Mouse (Mus musculus) intestine, embryonic 14.5 days (tissue): ENCODE measurements around the gene Dapp1. TPM values are rescaled to one million over a fixed set of nuclear protein-coding genes. Genes with fewer than 3 reads are reported as not detected.

Experiments
- ATAC-seq: fragments of 200-750 bp; cut with Nextera tagmentation; replicated peaks from 2 replicates; pipeline ENCODE4 v1.8.0; 2017; ENCODE audit warnings: low read depth, moderate number of reproducible peaks, moderate TSS enrichment, moderate library complexity; ENCODE audit not compliant: low FRiP score, low TSS enrichment
- DNase-seq: peaks from one replicate; pipeline ENCODE4 v3.0.0-alpha.2; 2018; ENCODE audit warnings: low spot score
- H3K27ac ChIP-seq: fragments of 300-500 bp; sonication (generic); 2 replicates; pipeline ENCODE4 v1.5.1; 2014; ENCODE audit warnings: low read depth, mild to moderate bottlenecking, control low read depth
- H3K27me3 ChIP-seq: fragments of 300-500 bp; sonication (generic); replicated peaks from 2 replicates; pipeline ENCODE4 v1.6.1; 2014; ENCODE audit warnings: low read length, control low read depth; ENCODE audit not compliant: control insufficient read depth, insufficient read depth
- H3K36me3 ChIP-seq: fragments of 300-500 bp; sonication (generic); 2 replicates; pipeline ENCODE4 v1.6.1; 2014; ENCODE audit warnings: low read length, control low read depth; ENCODE audit not compliant: control insufficient read depth, insufficient read depth
- H3K4me1 ChIP-seq: fragments of 300-500 bp; sonication (generic); replicated peaks from 2 replicates; pipeline ENCODE4 v1.6.1; 2014; ENCODE audit warnings: low read length, control low read depth, mixed read lengths; ENCODE audit not compliant: control insufficient read depth, insufficient read depth
- H3K4me2 ChIP-seq: fragments of 300-500 bp; sonication (generic); 2 replicates; pipeline ENCODE4 v1.6.1; 2014; ENCODE audit warnings: low read length
- H3K4me3 ChIP-seq: fragments of 300-500 bp; sonication (generic); 2 replicates; pipeline ENCODE4 v1.5.1; 2014; ENCODE audit warnings: low read depth, low read length, control low read depth, mixed read lengths
- H3K9ac ChIP-seq: fragments of 300-500 bp; sonication (generic); 2 replicates; pipeline ENCODE4 v1.6.1; 2014; ENCODE audit warnings: mild to moderate bottlenecking, low read length
- H3K9me3 ChIP-seq: fragments of 300-500 bp; sonication (generic); 2 replicates; pipeline ENCODE4 v1.6.1; 2016; ENCODE audit warnings: low read length, control low read depth; ENCODE audit not compliant: control insufficient read depth
- WGBS: fragments of 180-500 bp; shearing (Covaris S2); extraction: QIAGEN DNeasy Blood & Tissue Kit; methylation state at CpG from one replicate; pipeline ENCODE4 v1.1.7; 2014; 5-methylcytosine and 5-hydroxymethylcytosine counted together
- polyA plus RNA-seq: library from polyadenylated mRNA; unstranded; fragments of >200 nt; fragmentation: Nextera tagmentation; extraction: Ambion mirVana; gene quantifications from 2 replicates; pipeline ENCODE4 v1.2.1, GENCODE M21; 2014

The Dapp1 gene
- polyA plus RNA-seq, 1 experiment from 2014 or later, result 14.5 TPM

- DNase-seq, result no peak
Observed at GRCm38 (mm10) chr3:137935570-137936525, 45.5 kb downstream of the Dapp1 start.

DNA sequence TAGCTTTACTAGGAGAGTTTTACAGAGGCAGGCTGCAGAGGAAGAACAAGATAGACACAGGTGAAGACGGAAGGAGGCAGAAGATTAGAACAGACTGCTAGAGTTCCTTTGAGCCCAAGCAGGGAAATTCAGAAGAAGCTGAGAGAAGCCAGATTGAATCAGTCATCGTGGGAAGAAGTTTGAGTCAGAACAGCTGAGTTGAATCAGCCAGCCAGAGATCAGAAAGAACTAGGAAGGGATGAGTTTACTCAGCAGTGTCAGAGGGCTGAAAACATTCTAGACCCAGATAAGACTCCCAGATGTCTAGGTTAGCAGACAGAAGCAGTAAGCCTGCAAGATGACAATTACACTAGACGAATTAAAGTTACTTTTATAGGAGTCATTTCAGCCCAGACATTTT, 47.4 kb downstream of the Dapp1 start:
- DNase-seq (no peak), ATAC-seq (no peak)
- Histone ChIP-seq H3K36me3 (peaks cover 20% of the 10 kb centered on the region), H3K4me3 (no peak overlapping the region), H3K9me3 (no peaks in the 10 kb centered on the region), H3K4me2 (no peak overlapping the region), H3K27ac (no peak overlapping the region), H3K27me3 (no peaks in the 10 kb centered on the region), H3K9ac (no peak overlapping the region), H3K4me1 (no peaks in the 10 kb centered on the region)
- WGBS, result 52% methylated on average over 3 of the region's 3 CpGs

More at GRCm38 (mm10) chr3:137935570-137936525, 45.5 kb downstream of the Dapp1 start:
- WGBS, result 57% methylated on average over 5 of the region's 5 CpGs
- no peak overlapping the region for H3K4me2 ChIP-seq
- no peaks in the 10 kb centered on the region for H3K9me3 ChIP-seq
- no peaks in the 10 kb centered on the region for H3K27me3 ChIP-seq
- H3K4me3 ChIP-seq, result no peak overlapping the region
- 0 out of 2 replicates have a peak, but pooled peaks cover 8% of the 10 kb centered on the region for H3K36me3 ChIP-seq
- no peak overlapping the region for H3K9ac ChIP-seq
- H3K4me1 ChIP-seq, result no peaks in the 10 kb centered on the region
- no peak overlapping the region for H3K27ac ChIP-seq
- ATAC-seq, result no peak

DNA sequence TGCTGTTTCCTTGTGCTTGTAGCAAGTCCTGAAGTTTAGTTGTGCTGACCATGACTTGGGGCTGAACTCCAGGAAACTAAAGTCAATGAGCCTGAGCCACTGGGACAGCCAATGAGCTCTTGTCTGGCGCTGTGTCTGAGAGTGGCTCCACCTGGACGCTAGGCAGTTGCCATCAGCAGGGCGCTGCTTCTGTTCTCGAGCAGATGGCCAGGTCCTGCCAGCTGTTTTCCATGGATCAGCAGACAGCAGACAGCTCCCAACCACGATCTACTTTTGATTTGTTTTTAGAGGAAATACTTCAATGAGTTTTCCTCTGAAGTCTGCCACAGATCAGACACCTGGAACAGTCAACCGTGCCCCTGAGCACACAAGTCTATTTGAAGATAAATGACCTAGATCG, 48.6 kb downstream of the Dapp1 start:
- Histone ChIP-seq H3K36me3 (peaks cover 26% of the 10 kb centered on the region), H3K27me3 (no peaks in the 10 kb centered on the region), H3K27ac (no peak overlapping the region), H3K9me3 (no peaks in the 10 kb centered on the region), H3K4me1 (no peaks in the 10 kb centered on the region), H3K9ac (no peak overlapping the region), H3K4me2 (no peak overlapping the region), H3K4me3 (no peak overlapping the region)
- WGBS, result 63% methylated on average over 7 of the region's 7 CpGs
- DNase-seq (no peak), ATAC-seq (no peak)

- H3K27ac ChIP-seq, result no peak overlapping the region
- DNase-seq (no peak), ATAC-seq (no peak)
- WGBS, result 93% methylated on average over 3 of the region's 3 CpGs
- H3K9me3 ChIP-seq, result no peaks in the 10 kb centered on the region
- H3K4me3 ChIP-seq, result no peak overlapping the region
- no peaks in the 10 kb centered on the region for H3K27me3 ChIP-seq
- no peak overlapping the region for H3K9ac ChIP-seq
- H3K4me1 ChIP-seq, result no peaks in the 10 kb centered on the region
- no peak overlapping the region for H3K4me2 ChIP-seq
- H3K36me3 ChIP-seq, result peaks cover 51% of the 10 kb centered on the region
Observed at GRCm38 (mm10) chr3:137929940-137930339, 51.4 kb downstream of the Dapp1 start.

- Histone ChIP-seq H3K4me1 (no peaks in the 10 kb centered on the region), H3K36me3 (peaks cover 69% of the 10 kb centered on the region), H3K4me2 (no peak overlapping the region), H3K27ac (no peak overlapping the region), H3K9ac (no peak overlapping the region), H3K9me3 (no peaks in the 10 kb centered on the region), H3K27me3 (no peaks in the 10 kb centered on the region), H3K4me3 (no peak overlapping the region)
- DNase-seq (no peak), ATAC-seq (no peak)
- WGBS, result 88% methylated on average over 4 of the region's 4 CpGs
Observed at GRCm38 (mm10) chr3:137927010-137927409, 54.3 kb downstream of the Dapp1 start.

DNA sequence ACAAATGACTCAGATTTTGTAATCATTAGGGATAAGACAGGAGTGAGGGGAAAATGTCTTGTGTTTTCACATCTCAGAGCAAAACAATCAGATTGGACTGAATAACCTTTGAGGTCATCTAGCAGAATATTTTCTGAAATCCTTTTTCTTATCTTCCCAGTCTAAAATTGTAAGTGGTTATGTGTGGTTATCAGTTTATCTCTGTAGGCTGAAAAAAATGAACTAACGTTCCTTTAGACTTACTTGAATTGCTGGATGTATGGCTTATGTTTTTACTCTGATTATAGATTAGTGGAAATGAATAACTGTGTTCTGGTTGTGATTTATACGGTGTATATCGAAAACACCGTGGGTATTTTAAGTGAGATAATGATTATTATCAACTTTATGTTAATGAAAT, 60.8 kb downstream of the Dapp1 start:
- no peak overlapping the region for H3K9ac ChIP-seq
- DNase-seq (no peak), ATAC-seq (no peak)
- H3K4me2 ChIP-seq, result no peak overlapping the region
- no peak overlapping the region for H3K4me3 ChIP-seq
- peaks cover 34% of the 10 kb centered on the region for H3K36me3 ChIP-seq
- no peaks in the 10 kb centered on the region for H3K9me3 ChIP-seq
- no peak overlapping the region for H3K27ac ChIP-seq
- H3K4me1 ChIP-seq, result peaks cover 14% of the 10 kb centered on the region
- WGBS, result 90% methylated on average over 4 of the region's 4 CpGs
- no peaks in the 10 kb centered on the region for H3K27me3 ChIP-seq

- no peak overlapping the region for H3K27ac ChIP-seq
- H3K27me3 ChIP-seq, result no peaks in the 10 kb centered on the region
- peak overlapping the region; percentile 58 for H3K9ac ChIP-seq
- H3K4me3 ChIP-seq, result peak overlapping the region; percentile 63
- WGBS, result 91% methylated on average over 7 of the region's 7 CpGs
- peaks cover 14% of the 10 kb centered on the region for H3K4me1 ChIP-seq
- peaks cover 25% of the 10 kb centered on the region for H3K36me3 ChIP-seq
- no peaks in the 10 kb centered on the region for H3K9me3 ChIP-seq
- H3K4me2 ChIP-seq, result peak overlapping the region; percentile 70
- DNase-seq, result no peak
- ATAC-seq, result no peak
Observed at GRCm38 (mm10) chr3:137919398-137919797, 61.9 kb downstream of the Dapp1 start.

DNA sequence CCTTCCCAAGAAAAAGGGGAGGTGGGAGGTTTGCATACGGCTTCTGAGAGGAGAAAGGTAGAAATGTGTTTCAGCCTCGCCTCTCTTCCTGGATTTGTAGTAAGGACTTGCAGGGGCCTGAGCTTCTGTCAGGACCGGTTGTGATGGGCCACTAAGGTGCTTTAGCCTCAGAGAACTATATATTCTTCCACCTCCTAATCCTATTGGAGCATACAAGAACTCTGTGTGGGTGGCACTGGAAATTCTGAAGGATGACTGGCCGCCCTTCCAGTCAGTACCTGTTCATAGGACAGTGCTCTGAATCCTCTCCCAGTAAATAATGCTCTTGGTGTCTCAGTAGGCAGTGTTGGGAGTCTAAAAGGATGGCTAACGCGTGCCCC, 62.4 kb downstream of the Dapp1 start:
- Histone ChIP-seq H3K27ac (peak overlapping the region; percentile 70), H3K9ac (peak overlapping the region; percentile 58), H3K9me3 (no peaks in the 10 kb centered on the region), H3K36me3 (peaks cover 25% of the 10 kb centered on the region), H3K4me2 (peak overlapping the region; percentile 70), H3K4me3 (peak overlapping the region; percentile 63), H3K27me3 (no peaks in the 10 kb centered on the region), H3K4me1 (peaks cover 14% of the 10 kb centered on the region)
- peak; percentile 34; the same call in 1 of the 2 replicates for ATAC-seq
- WGBS, result 13% methylated on average over 6 of the region's 6 CpGs
- DNase-seq, result no peak
